In genomic region chr13:53815629-53816028, GRCm38 (mm10) we compare ENCODE assay signal across 16 mouse cellular contexts.
DNase-seq lines count a peak whose midpoint lies in the region; ATAC-seq lines count a peak whose summit lies in the region.
"Had no signal": no experiment of that assay in that cellular context is flagged by ENCODE, and none has a peak within 500 bp of the region (broad histone marks: within the 10 kb centered on the region; RNA-seq: fewer than 3 reads in every experiment).

No protein-coding gene starts in this region.

- no peak for ATAC-seq in CD4-positive, CD25-positive, alpha-beta regulatory T cell, adult 4 months
- ATAC-seq: forebrain, embryonic 14.5 days; intestine, postnatal 0 days had no signal

- DNase-seq in heart, adult 11 months, result peak; percentile 61
- no peak for DNase-seq in heart, adult 9 months (ENCODE audit: low spot score in 2 of 2)
- DNase-seq in right cerebral cortex, adult 18-20 months, result peak; percentile 5
- DNase-seq in right cerebral cortex, postnatal 14 days, result no peak
- peak; percentile 41 for DNase-seq in brain, adult 2 months (ENCODE audit: low read depth, low spot score)
- no peak for DNase-seq in spleen, postnatal 36 days (ENCODE audit: low spot score in 2 of 2)
- DNase-seq: adrenal gland, adult 2 months; adrenal gland, postnatal 14 days; cerebellum, adult 11 months; cerebellum, adult 2 months; cerebellum, postnatal 14 days; gastrocnemius, postnatal 25 days; heart, adult 2 months had no signal

Comparison
In these comparisons a context has a peak if more than half of its experiments do, and no peak if none do; other contexts are left out.
1. DNase-seq: peak in heart, adult 11 months (single experiment), right cerebral cortex, adult 18-20 months (single experiment) and brain, adult 2 months (single experiment); none in heart, adult 9 months (0 of 2), right cerebral cortex, postnatal 14 days (single experiment) and spleen, postnatal 36 days (0 of 2).